Mouse (Mus musculus): Measurements from ENCODE around the gene Fam169b.
A peak's percentile ranks its signal among the peaks of the same experiment; 100 is the strongest.
"Not testable (repeated sequence)": the region's sequence is repeated elsewhere in the genome, so short reads cannot be mapped to it uniquely, and the experiment has no call there.

The Fam169b gene

GRCm38 (mm10) chr7:68286526-68287481 is 13.2 kb downstream of the Fam169b start:
- no peak for ATAC-seq (ENCODE audit: low TSS enrichment)

- no peak for ATAC-seq (ENCODE audit: low TSS enrichment)
Measured at GRCm38 (mm10) chr7:68287582-68287981, 13.9 kb downstream of the Fam169b start.

- ATAC-seq (ENCODE audit: low TSS enrichment) = not testable (repeated sequence)
Measured at GRCm38 (mm10) chr7:68288000-68288399, 14.4 kb downstream of the Fam169b start.

GRCm38 (mm10) chr7:68289081-68289480 is 15.4 kb downstream of the Fam169b start:
- no peak for ATAC-seq (ENCODE audit: low TSS enrichment)

GRCm38 (mm10) chr7:68291603-68292002 is 18.0 kb downstream of the Fam169b start:
- no peak for ATAC-seq (ENCODE audit: low TSS enrichment)

- no peak for ATAC-seq (ENCODE audit: low TSS enrichment)
Measured at GRCm38 (mm10) chr7:68293997-68294789, 20.6 kb downstream of the Fam169b start.

- no peak for ATAC-seq (ENCODE audit: low TSS enrichment)
Measured at GRCm38 (mm10) chr7:68296487-68296886, 22.8 kb downstream of the Fam169b start.

GRCm38 (mm10) chr7:68298381-68299076 is 24.9 kb downstream of the Fam169b start:
- ATAC-seq (ENCODE audit: low TSS enrichment) = peak; percentile 80

- ATAC-seq (ENCODE audit: low TSS enrichment) = no peak
Measured at GRCm38 (mm10) chr7:68301160-68301559, 27.5 kb downstream of the Fam169b start.

GRCm38 (mm10) chr7:68302586-68303433 is 29.2 kb downstream of the Fam169b start:
- ATAC-seq (ENCODE audit: low TSS enrichment) = peak; percentile 94

- ATAC-seq (ENCODE audit: low TSS enrichment) = no peak
Measured at GRCm38 (mm10) chr7:68303685-68304084, 30.0 kb downstream of the Fam169b start.

- no peak for ATAC-seq (ENCODE audit: low TSS enrichment)
Measured at GRCm38 (mm10) chr7:68305781-68306575, 32.3 kb downstream of the Fam169b start.

GRCm38 (mm10) chr7:68306756-68307155 is 33.1 kb downstream of the Fam169b start:
- ATAC-seq (ENCODE audit: low TSS enrichment) = no peak

GRCm38 (mm10) chr7:68311469-68311868 is 37.8 kb downstream of the Fam169b start:
- no peak for ATAC-seq (ENCODE audit: low TSS enrichment)

- peak; percentile 62 for ATAC-seq (ENCODE audit: low TSS enrichment)
Measured at GRCm38 (mm10) chr7:68312395-68312794, 38.8 kb downstream of the Fam169b start.

GRCm38 (mm10) chr7:68313038-68313782 is 39.6 kb downstream of the Fam169b start:
- no peak for ATAC-seq (ENCODE audit: low TSS enrichment)

- no peak for ATAC-seq (ENCODE audit: low TSS enrichment)
Measured at GRCm38 (mm10) chr7:68314286-68314685, 40.6 kb downstream of the Fam169b start.

GRCm38 (mm10) chr7:68315068-68315467 is 41.4 kb downstream of the Fam169b start:
- no peak for ATAC-seq (ENCODE audit: low TSS enrichment)

- ATAC-seq (ENCODE audit: low TSS enrichment) = peak; percentile 62
Measured at GRCm38 (mm10) chr7:68318006-68318788, 44.6 kb downstream of the Fam169b start.
